Mouse (Mus musculus) spleen, postnatal 36 days (tissue): Measurements from ENCODE around the gene Ror2.

Experiments used
- DNase-seq, 2 experiments: peaks; one replicate each; pipeline ENCODE4 v3.0.0; 2022; ENCODE audit warnings: low spot score in 2 of 2, mixed read lengths in 1 of 2

Gene Ror2

GRCm38 (mm10) chr13:53274771-53275170 lies 11.2 kb downstream of the Ror2 start:
- no peak for DNase-seq

GRCm38 (mm10) chr13:53271595-53271994 lies 14.3 kb downstream of the Ror2 start:
- DNase-seq = no peak

GRCm38 (mm10) chr13:53270549-53270948 lies 15.4 kb downstream of the Ror2 start:
- no peak for DNase-seq

GRCm38 (mm10) chr13:53268541-53268940 lies 17.4 kb downstream of the Ror2 start:
- DNase-seq = no peak

GRCm38 (mm10) chr13:53267849-53268248 lies 18.1 kb downstream of the Ror2 start:
- no peak for DNase-seq

GRCm38 (mm10) chr13:53267155-53267554 lies 18.8 kb downstream of the Ror2 start:
- DNase-seq = no peak

GRCm38 (mm10) chr13:53266543-53266951 lies 19.4 kb downstream of the Ror2 start:
- no peak for DNase-seq

GRCm38 (mm10) chr13:53264896-53265295 lies 21.0 kb downstream of the Ror2 start:
- DNase-seq = no peak

GRCm38 (mm10) chr13:53262509-53263250 lies 23.2 kb downstream of the Ror2 start:
- no peak for DNase-seq

- peak in 1 of 2 experiments; percentile 10 for DNase-seq
These were observed 24.7 kb downstream of the Ror2 start for GRCm38 (mm10) chr13:53261106-53261771.

- no peak for DNase-seq
These were observed 27.0 kb downstream of the Ror2 start for GRCm38 (mm10) chr13:53258943-53259342.

GRCm38 (mm10) chr13:53258497-53258896 lies 27.4 kb downstream of the Ror2 start:
- DNase-seq = no peak

- DNase-seq = no peak
These were observed 32.7 kb downstream of the Ror2 start for GRCm38 (mm10) chr13:53253255-53253654.

- DNase-seq = no peak
These were observed 37.1 kb downstream of the Ror2 start for GRCm38 (mm10) chr13:53248586-53249401.

- DNase-seq = no peak
These were observed 37.8 kb downstream of the Ror2 start for GRCm38 (mm10) chr13:53248080-53248479.

- no peak for DNase-seq
These were observed 38.7 kb downstream of the Ror2 start for GRCm38 (mm10) chr13:53247175-53247574.

GRCm38 (mm10) chr13:53244151-53244550 lies 41.8 kb downstream of the Ror2 start:
- no peak for DNase-seq

- DNase-seq = no peak
These were observed 48.5 kb downstream of the Ror2 start for GRCm38 (mm10) chr13:53237455-53237854.

- no peak for DNase-seq
These were observed 49.2 kb downstream of the Ror2 start for GRCm38 (mm10) chr13:53236434-53237401.

GRCm38 (mm10) chr13:53235953-53236352 lies 50.0 kb downstream of the Ror2 start:
- DNase-seq = no peak

GRCm38 (mm10) chr13:53234844-53235243 lies 51.1 kb downstream of the Ror2 start:
- DNase-seq = no peak
